Mouse (Mus musculus) midbrain, postnatal 0 days (tissue): Measurements from ENCODE around the gene Pcdh19. TPM values are rescaled to one million over a fixed set of nuclear protein-coding genes. Genes with fewer than 3 reads are reported as not detected.

Source experiments
- ATAC-seq: fragments of 200-750 bp; cut with Nextera tagmentation; 2 replicates; pipeline ENCODE4 v1.8.0; 2017; ENCODE audit warnings: moderate number of reproducible peaks, mild to moderate bottlenecking, moderate TSS enrichment, moderate library complexity; ENCODE audit not compliant: low FRiP score
- DNase-seq: peaks from one replicate; pipeline ENCODE4 v3.0.0-alpha.2; 2015; ENCODE audit warnings: low spot score
- H3K27ac ChIP-seq: fragments of 300-500 bp; sonication (generic); 2 replicates; pipeline ENCODE4 v1.5.1; 2014; ENCODE audit warnings: low read depth, mild to moderate bottlenecking, low read length, mixed read lengths
- H3K27me3 ChIP-seq: fragments of 300-500 bp; sonication (generic); 2 replicates; pipeline ENCODE4 v1.6.1; 2014; ENCODE audit warnings: low read length, control low read depth, mixed read lengths; ENCODE audit not compliant: insufficient read depth
- H3K36me3 ChIP-seq: fragments of 300-500 bp; sonication (generic); 2 replicates; pipeline ENCODE4 v1.6.1; 2014; ENCODE audit warnings: low read length, control low read depth, mixed read lengths; ENCODE audit not compliant: insufficient read depth
- H3K4me1 ChIP-seq: fragments of 300-500 bp; sonication (generic); 2 replicates; pipeline ENCODE4 v1.6.1; 2014; ENCODE audit warnings: mild to moderate bottlenecking, control low read depth, antibody characterized with exemption, low read length, mixed read lengths; ENCODE audit not compliant: insufficient read depth
- H3K4me2 ChIP-seq: fragments of 300-500 bp; sonication (generic); 2 replicates; pipeline ENCODE4 v1.6.1; 2014; ENCODE audit warnings: low read depth, mild to moderate bottlenecking, low read length, mixed read lengths; ENCODE audit not compliant: poor library complexity, severe bottlenecking
- H3K4me3 ChIP-seq: fragments of 300-500 bp; sonication (generic); 2 replicates; pipeline ENCODE4 v1.5.1; 2014; ENCODE audit warnings: low read depth, mild to moderate bottlenecking, low read length, moderate library complexity
- H3K9ac ChIP-seq: fragments of 300-500 bp; sonication (generic); replicated peaks from 2 replicates; pipeline ENCODE4 v1.6.1; 2014; ENCODE audit warnings: mild to moderate bottlenecking, low read length, moderate library complexity, mixed read lengths; ENCODE audit not compliant: poor library complexity, severe bottlenecking
- H3K9me3 ChIP-seq: fragments of 300-500 bp; sonication (generic); 2 replicates; pipeline ENCODE4 v1.6.1; 2016; ENCODE audit warnings: low read length, control low read depth
- CTCF ChIP-seq: IDR thresholded peaks from 2 replicates; pipeline ENCODE4 v1.5.1; 2016; ENCODE audit warnings: antibody characterized with exemption, mild to moderate bottlenecking
- WGBS: fragments of 180-500 bp; shearing (Covaris S2); extraction: QIAGEN DNeasy Blood & Tissue Kit; methylation state at CpG from one replicate; pipeline ENCODE4 v1.1.7; 2014; 5-methylcytosine and 5-hydroxymethylcytosine counted together
- polyA plus RNA-seq: library from polyadenylated mRNA; unstranded; fragments of >200 nt; fragmentation: Nextera tagmentation; extraction: Ambion mirVana; gene quantifications from 2 replicates; pipeline ENCODE4 v1.2.1, GENCODE M21; 2015
- total RNA-seq: library from RNA; depleted of rRNA; stranded (reverse); fragments of >200 nt; gene quantifications from 2 replicates; pipeline ENCODE4 v1.2.3, GENCODE M21; 2014

Pcdh19 gene
- total and polyA plus RNA-seq, 2 experiments from 2014 or later: 36.7 to 74.5 TPM

GRCm38 (mm10) chrX:133629538-133629937 lies 59.2 kb downstream of the Pcdh19 start:
- Histone ChIP-seq H3K36me3 (no peaks in the 10 kb centered on the region), H3K27ac (no peak overlapping the region), H3K9me3 (no peaks in the 10 kb centered on the region), H3K4me3 (no peak overlapping the region), H3K4me1 (no peaks in the 10 kb centered on the region), H3K27me3 (no peaks in the 10 kb centered on the region), H3K9ac (no peak overlapping the region), H3K4me2 (no peak overlapping the region)
- DNase-seq: no peak
- no peak for ATAC-seq
- no peak for TF ChIP-seq CTCF
- 80% methylated on average over 8 of the region's 8 CpGs for WGBS

GRCm38 (mm10) chrX:133618222-133618621 lies 70.6 kb downstream of the Pcdh19 start:
- no peak overlapping the region for H3K4me2 ChIP-seq
- WGBS: 67% methylated on average over 1 of the region's 1 CpGs
- H3K4me3 ChIP-seq: no peak overlapping the region
- DNase-seq (no peak), ATAC-seq (no peak)
- H3K9me3 ChIP-seq: no peaks in the 10 kb centered on the region
- TF ChIP-seq CTCF: no peak
- no peak overlapping the region for H3K9ac ChIP-seq
- H3K27me3 ChIP-seq: no peaks in the 10 kb centered on the region
- no peaks in the 10 kb centered on the region for H3K4me1 ChIP-seq
- no peak overlapping the region for H3K27ac ChIP-seq
- no peaks in the 10 kb centered on the region for H3K36me3 ChIP-seq

GRCm38 (mm10) chrX:133605828-133606227 lies 83.0 kb downstream of the Pcdh19 start:
- TF ChIP-seq CTCF: no peak
- Histone ChIP-seq H3K9me3 (no peaks in the 10 kb centered on the region), H3K27me3 (no peaks in the 10 kb centered on the region), H3K4me3 (no peak overlapping the region), H3K4me2 (no peak overlapping the region), H3K4me1 (no peaks in the 10 kb centered on the region), H3K9ac (no peak overlapping the region), H3K27ac (no peak overlapping the region), H3K36me3 (no peaks in the 10 kb centered on the region)
- DNase-seq (no peak), ATAC-seq (no peak)
- 62% methylated on average over 4 of the region's 4 CpGs for WGBS

GRCm38 (mm10) chrX:133604272-133604671 lies 84.5 kb downstream of the Pcdh19 start:
- Histone ChIP-seq H3K9ac (no peak overlapping the region), H3K27ac (no peak overlapping the region), H3K4me3 (no peak overlapping the region), H3K9me3 (no peaks in the 10 kb centered on the region), H3K27me3 (no peaks in the 10 kb centered on the region), H3K4me1 (no peaks in the 10 kb centered on the region), H3K36me3 (no peaks in the 10 kb centered on the region), H3K4me2 (no peak overlapping the region)
- TF ChIP-seq CTCF: no peak
- DNase-seq (no peak), ATAC-seq (no peak)
- 54% methylated on average over 4 of the region's 4 CpGs for WGBS

GRCm38 (mm10) chrX:133602068-133602467 lies 86.7 kb downstream of the Pcdh19 start:
- Histone ChIP-seq H3K4me1 (no peaks in the 10 kb centered on the region), H3K9me3 (no peaks in the 10 kb centered on the region), H3K36me3 (no peaks in the 10 kb centered on the region), H3K27me3 (no peaks in the 10 kb centered on the region), H3K9ac (no peak overlapping the region), H3K4me2 (no peak overlapping the region), H3K4me3 (no peak overlapping the region), H3K27ac (no peak overlapping the region)
- no peak for TF ChIP-seq CTCF
- no peak for DNase-seq
- no peak for ATAC-seq
- 76% methylated on average over 2 of the region's 2 CpGs for WGBS

GRCm38 (mm10) chrX:133601658-133602057 lies 87.1 kb downstream of the Pcdh19 start:
- H3K9me3 ChIP-seq: no peaks in the 10 kb centered on the region
- no peaks in the 10 kb centered on the region for H3K4me1 ChIP-seq
- no peak for TF ChIP-seq CTCF
- no peak overlapping the region for H3K9ac ChIP-seq
- no peak for ATAC-seq
- H3K36me3 ChIP-seq: no peaks in the 10 kb centered on the region
- WGBS: 73% methylated on average over 1 of the region's 1 CpGs
- H3K4me3 ChIP-seq: no peak overlapping the region
- no peak overlapping the region for H3K27ac ChIP-seq
- H3K27me3 ChIP-seq: no peaks in the 10 kb centered on the region
- DNase-seq: no peak
- H3K4me2 ChIP-seq: no peak overlapping the region
